ENCODE assay signal across 8 mouse cellular contexts in genomic region chr15:51592069-51592435, GRCm38 (mm10).
A peak's percentile ranks its signal among the peaks of the same experiment; 100 is the strongest.
DNase-seq lines count a peak whose midpoint lies in the region; ATAC-seq lines count a peak whose summit lies in the region.

No protein-coding gene starts in this region.

- WGBS in heart, embryonic 11.5 days (ENCODE audit: insufficient replicate concordance), result 42% methylated on average over 9 of the region's 9 CpGs
- WGBS in limb, embryonic 15.5 days, result 42% methylated on average over 9 of the region's 9 CpGs

- no peak overlapping the region for H3K9ac ChIP-seq in heart, embryonic 11.5 days (ENCODE audit: low read depth, low read length)
- no peak overlapping the region for H3K9ac ChIP-seq in limb, embryonic 15.5 days

- H3K36me3 ChIP-seq in heart, embryonic 11.5 days (ENCODE audit: control insufficient read depth, insufficient read depth, low read length), result no peaks in the 10 kb centered on the region
- H3K36me3 ChIP-seq in limb, embryonic 15.5 days, result no peaks in the 10 kb centered on the region

- H3K4me1 ChIP-seq in brown adipose tissue, adult 24 weeks (ENCODE audit: control insufficient read depth, insufficient read depth, insufficient read length, low read length), result no peaks in the 10 kb centered on the region
- H3K4me1 ChIP-seq in heart, embryonic 11.5 days (ENCODE audit: control insufficient read depth, insufficient read depth, low read length), result no peaks in the 10 kb centered on the region; the same call in 1 of the 2 replicates
- H3K4me1 ChIP-seq in limb, embryonic 15.5 days, result peaks cover 12% of the 10 kb centered on the region; the same call in 1 of the 2 replicates

- DNase-seq in kidney, postnatal 10 days, result peak; percentile 16
- DNase-seq in kidney, adult 9 months, result no peak
- DNase-seq in testis, postnatal 10 days (ENCODE audit: low spot score), result peak; percentile 44

- H3K4me2 ChIP-seq in heart, embryonic 11.5 days, result peak overlapping the region; percentile 49
- peak overlapping the region; percentile 29; the same call in 1 of the 2 replicates for H3K4me2 ChIP-seq in limb, embryonic 15.5 days

- H3K27ac ChIP-seq in brown adipose tissue, adult 24 weeks (replicated peaks; ENCODE audit: low read depth, low read length), result no peak overlapping the region
- no peak overlapping the region for H3K27ac ChIP-seq in heart, embryonic 11.5 days (ENCODE audit: low read depth, low read length)
- peak overlapping the region; percentile 40 for H3K27ac ChIP-seq in limb, embryonic 15.5 days

- H3K4me3 ChIP-seq in brown adipose tissue, adult 24 weeks (ENCODE audit: insufficient read depth, low read depth, low read length), result peak overlapping the region; percentile 20; the same call in 1 of the 2 replicates
- H3K4me3 ChIP-seq in heart, embryonic 11.5 days (ENCODE audit: low read depth, low read length), result 0 out of 2 replicates have a peak overlapping the region, but pooled peaks have one; percentile 3
- H3K4me3 ChIP-seq in limb, embryonic 15.5 days, result no peak overlapping the region

- H3K27me3 ChIP-seq in heart, embryonic 11.5 days (ENCODE audit: control insufficient read depth, insufficient read depth, low read length), result no peaks in the 10 kb centered on the region
- no peaks in the 10 kb centered on the region for H3K27me3 ChIP-seq in limb, embryonic 15.5 days

- no peaks in the 10 kb centered on the region for H3K9me3 ChIP-seq in heart, embryonic 11.5 days (replicated peaks; ENCODE audit: control insufficient read depth, low read length)
- H3K9me3 ChIP-seq in limb, embryonic 15.5 days, result no peaks in the 10 kb centered on the region

- ATAC-seq in heart, embryonic 11.5 days (replicated peaks; ENCODE audit: insufficient number of reproducible peaks, low FRiP score, low TSS enrichment), result no peak
- no peak for ATAC-seq in limb, embryonic 15.5 days (ENCODE audit: insufficient number of reproducible peaks, low FRiP score, low TSS enrichment, low read depth)
- no peak for ATAC-seq in megakaryocyte progenitor cell, adult 5-6 weeks (replicated peaks; ENCODE audit: poor library complexity)
- ATAC-seq in granulocyte monocyte progenitor cell, adult 5-6 weeks (replicated peaks; ENCODE audit: poor library complexity, severe bottlenecking), result no peak
